Mouse (Mus musculus) embryonic facial prominence, embryonic 10.5 days (tissue): ENCODE results near the gene Cwf19l1. TPM values are rescaled to one million over a fixed set of nuclear protein-coding genes. Genes with fewer than 3 reads are reported as not detected.

ENCODE experiments used
- DNase-seq: peaks from one replicate; pipeline ENCODE4 v3.0.0-alpha.2; 2017; ENCODE audit warnings: low spot score
- H3K27ac ChIP-seq: fragments of 300-500 bp; sonication (generic); replicated peaks from 2 replicates; pipeline ENCODE4 v1.5.1; 2016; ENCODE audit warnings: mild to moderate bottlenecking
- H3K27me3 ChIP-seq: fragments of 300-500 bp; sonication (generic); replicated peaks from 2 replicates; pipeline ENCODE4 v1.6.1; 2016; ENCODE audit warnings: low read depth, mild to moderate bottlenecking; ENCODE audit not compliant: poor library complexity, severe bottlenecking
- H3K36me3 ChIP-seq: fragments of 300-500 bp; sonication (generic); replicated peaks from 2 replicates; pipeline ENCODE4 v1.6.1; 2016; ENCODE audit warnings: mild to moderate bottlenecking, moderate library complexity
- H3K4me1 ChIP-seq: fragments of 300-500 bp; sonication (generic); 2 replicates; pipeline ENCODE4 v1.6.1; 2016
- H3K4me3 ChIP-seq: fragments of 300-500 bp; sonication (generic); 2 replicates; pipeline ENCODE4 v1.5.1; 2016; ENCODE audit warnings: mild to moderate bottlenecking, moderate library complexity
- H3K9me3 ChIP-seq: fragments of 300-500 bp; sonication (generic); 2 replicates; pipeline ENCODE4 v1.6.1; 2016; ENCODE audit warnings: mild to moderate bottlenecking
- WGBS: fragments of 180-500 bp; shearing (Covaris S2); methylation state at CpG from one replicate; pipeline ENCODE4 v1.1.7; 2016; 5-methylcytosine and 5-hydroxymethylcytosine counted together
- polyA plus RNA-seq: library from polyadenylated mRNA; unstranded; fragments of >200 nt; fragmentation: Nextera tagmentation; extraction: Ambion mirVana; gene quantifications from 2 replicates; pipeline ENCODE4 v1.2.1, GENCODE M21; 2016

Gene Cwf19l1
- polyA plus RNA-seq = 41.1 and 45.4 TPM in 2 replicates

- peaks cover 11% of the 10 kb centered on the region for H3K4me1 ChIP-seq
- peak within 1 kb of the TSS; percentile 89 for H3K4me3 ChIP-seq
- peak; percentile 90 for DNase-seq
- no peaks in the 10 kb centered on the region for H3K9me3 ChIP-seq
- WGBS = under 1% methylated on average over 45 of the region's 45 CpGs
- no peaks in the 10 kb centered on the region for H3K27me3 ChIP-seq
- H3K27ac ChIP-seq = peak within 1 kb of the TSS; percentile 96
- peaks cover 47% of the 10 kb centered on the region for H3K36me3 ChIP-seq
Measured at GRCm38 (mm10) chr19:44135072-44135959, at the start of gene Cwf19l1. TSS of gene Cwf19l1 (minus strand) at chr19:44135876.

GRCm38 (mm10) chr19:44183968-44184367, 48.3 kb upstream of the Cwf19l1 start:
- no peak for DNase-seq
- H3K4me3 ChIP-seq = no peak overlapping the region
- 74% methylated on average over 3 of the region's 3 CpGs for WGBS
- no peaks in the 10 kb centered on the region for H3K9me3 ChIP-seq
- no peaks in the 10 kb centered on the region for H3K36me3 ChIP-seq
- no peak overlapping the region for H3K27ac ChIP-seq
- no peaks in the 10 kb centered on the region; the same call in 1 of the 2 replicates for H3K4me1 ChIP-seq
- H3K27me3 ChIP-seq = no peaks in the 10 kb centered on the region

GRCm38 (mm10) chr19:44180502-44180901, 44.8 kb upstream of the Cwf19l1 start:
- WGBS = 82% methylated on average over 1 of the region's 1 CpGs

DNA sequence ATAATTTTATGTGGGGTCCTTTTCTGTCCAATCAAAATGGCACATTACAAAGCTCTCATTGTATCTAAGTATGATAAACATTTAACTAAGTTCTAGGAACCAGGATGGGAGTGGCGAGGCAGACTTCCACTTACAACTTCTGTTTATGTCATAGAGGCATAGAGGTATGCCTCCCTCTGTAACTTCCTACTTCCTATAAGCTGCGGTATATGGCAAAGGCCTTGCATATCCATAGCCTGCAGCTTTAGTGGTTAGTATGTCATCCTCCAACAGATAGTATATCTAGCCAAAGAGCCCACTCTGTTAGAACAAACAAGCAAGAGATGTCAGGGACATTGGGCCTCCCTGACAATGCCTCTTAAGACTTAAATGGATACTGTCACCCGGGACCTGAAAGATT, 41.1 kb upstream of the Cwf19l1 start:
- H3K4me1 ChIP-seq = no peaks in the 10 kb centered on the region
- no peaks in the 10 kb centered on the region for H3K36me3 ChIP-seq
- H3K27ac ChIP-seq = no peak overlapping the region
- no peak for DNase-seq
- no peaks in the 10 kb centered on the region for H3K27me3 ChIP-seq
- 83% methylated on average over 3 of the region's 3 CpGs for WGBS
- no peak overlapping the region for H3K4me3 ChIP-seq
- H3K9me3 ChIP-seq = no peaks in the 10 kb centered on the region

More at GRCm38 (mm10) chr19:44180502-44180901, 44.8 kb upstream of the Cwf19l1 start:
- no peaks in the 10 kb centered on the region for H3K27me3 ChIP-seq
- no peak overlapping the region for H3K27ac ChIP-seq
- H3K9me3 ChIP-seq = no peaks in the 10 kb centered on the region
- no peak overlapping the region for H3K4me3 ChIP-seq
- H3K4me1 ChIP-seq = no peaks in the 10 kb centered on the region; the same call in 1 of the 2 replicates
- no peaks in the 10 kb centered on the region for H3K36me3 ChIP-seq
- no peak for DNase-seq

- H3K9me3 ChIP-seq = no peaks in the 10 kb centered on the region
- no peak overlapping the region for H3K4me3 ChIP-seq
- WGBS = 67% methylated on average over 8 of the region's 8 CpGs
- no peak overlapping the region for H3K27ac ChIP-seq
- no peaks in the 10 kb centered on the region for H3K4me1 ChIP-seq
- no peaks in the 10 kb centered on the region for H3K27me3 ChIP-seq
- no peak for DNase-seq
- no peaks in the 10 kb centered on the region for H3K36me3 ChIP-seq
Measured at GRCm38 (mm10) chr19:44174835-44175234, 39.2 kb upstream of the Cwf19l1 start.

GRCm38 (mm10) chr19:44161515-44161914, 25.8 kb upstream of the Cwf19l1 start:
- H3K9me3 ChIP-seq = no peaks in the 10 kb centered on the region
- peaks cover 9% of the 10 kb centered on the region; the same call in 1 of the 2 replicates for H3K27me3 ChIP-seq
- 15% methylated on average over 3 of the region's 3 CpGs for WGBS
- H3K27ac ChIP-seq = no peak overlapping the region
- H3K4me3 ChIP-seq = no peak overlapping the region
- no peaks in the 10 kb centered on the region for H3K4me1 ChIP-seq
- H3K36me3 ChIP-seq = no peaks in the 10 kb centered on the region
- no peak for DNase-seq

DNA sequence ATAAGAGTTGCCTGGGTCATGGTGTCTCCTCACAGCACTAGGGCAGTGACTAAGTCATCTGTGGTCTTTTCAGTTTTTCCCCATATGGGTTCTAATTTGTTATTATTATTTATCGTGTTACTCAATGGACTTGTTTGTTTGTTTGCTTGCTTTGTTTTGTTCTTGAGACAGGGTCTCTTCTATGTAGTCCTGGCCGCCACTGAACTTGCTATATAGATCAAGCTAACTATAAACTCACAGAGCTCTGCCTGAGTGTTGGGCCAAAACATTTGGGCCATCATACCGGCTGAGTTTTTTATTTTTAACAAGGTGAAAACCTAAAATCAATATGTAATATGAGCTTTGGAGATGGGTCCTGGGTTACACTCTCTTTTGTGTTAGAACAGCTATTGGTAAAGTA, 23.7 kb upstream of the Cwf19l1 start:
- H3K27ac ChIP-seq = no peak overlapping the region
- H3K9me3 ChIP-seq = no peaks in the 10 kb centered on the region
- no peaks in the 10 kb centered on the region for H3K4me1 ChIP-seq
- H3K4me3 ChIP-seq = no peak overlapping the region
- DNase-seq = no peak
- peaks cover 13% of the 10 kb centered on the region; the same call in 1 of the 2 replicates for H3K27me3 ChIP-seq
- no peaks in the 10 kb centered on the region for H3K36me3 ChIP-seq
- WGBS = 88% methylated on average over 3 of the region's 3 CpGs

DNA sequence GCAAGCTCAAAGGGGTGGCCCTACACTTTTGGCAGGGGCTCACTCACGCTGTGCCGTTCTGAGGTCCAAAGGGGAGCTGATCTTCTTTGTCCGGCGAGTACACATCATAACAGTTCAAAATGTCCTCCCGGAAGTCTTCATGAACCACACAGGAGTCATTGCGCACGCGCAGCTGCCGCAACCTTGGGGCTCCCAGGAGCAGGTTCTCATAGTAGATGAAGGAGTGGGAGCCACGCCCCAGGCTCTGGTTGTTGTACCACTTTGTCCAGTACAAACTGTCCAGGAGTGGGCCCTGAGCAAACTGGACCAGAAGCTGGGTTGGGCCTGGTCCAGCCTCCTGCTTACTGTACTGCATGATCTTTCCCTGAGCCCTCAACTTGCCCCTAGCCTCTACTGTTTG, 21.3 kb upstream of the Cwf19l1 start:
- Histone ChIP-seq H3K27me3 (peaks cover 19% of the 10 kb centered on the region; the same call in 1 of the 2 replicates), H3K4me1 (no peaks in the 10 kb centered on the region), H3K4me3 (no peak overlapping the region), H3K9me3 (no peaks in the 10 kb centered on the region), H3K36me3 (no peaks in the 10 kb centered on the region), H3K27ac (no peak overlapping the region)
- DNase-seq = no peak
- WGBS = 94% methylated on average over 10 of the region's 10 CpGs

GRCm38 (mm10) chr19:44153781-44154180, 18.1 kb upstream of the Cwf19l1 start:
- Histone ChIP-seq H3K9me3 (no peaks in the 10 kb centered on the region), H3K27ac (no peak overlapping the region), H3K4me3 (no peak overlapping the region), H3K36me3 (no peaks in the 10 kb centered on the region), H3K27me3 (peaks cover 21% of the 10 kb centered on the region; the same call in 1 of the 2 replicates), H3K4me1 (no peaks in the 10 kb centered on the region)
- no peak for DNase-seq
- WGBS = 87% methylated on average over 5 of the region's 5 CpGs

GRCm38 (mm10) chr19:44148991-44149390, 13.3 kb upstream of the Cwf19l1 start:
- 73% methylated on average over 2 of the region's 2 CpGs for WGBS
- Histone ChIP-seq H3K27me3 (peaks cover 4% of the 10 kb centered on the region; the same call in 1 of the 2 replicates), H3K4me1 (peaks cover 15% of the 10 kb centered on the region), H3K27ac (no peak overlapping the region), H3K36me3 (peaks cover 8% of the 10 kb centered on the region; the same call in 1 of the 2 replicates), H3K4me3 (no peak overlapping the region), H3K9me3 (no peaks in the 10 kb centered on the region)
- no peak for DNase-seq

GRCm38 (mm10) chr19:44148345-44148744, 12.7 kb upstream of the Cwf19l1 start:
- no peak overlapping the region for H3K27ac ChIP-seq
- no peak for DNase-seq
- peaks cover 15% of the 10 kb centered on the region for H3K4me1 ChIP-seq
- H3K9me3 ChIP-seq = no peaks in the 10 kb centered on the region
- peaks cover 14% of the 10 kb centered on the region for H3K36me3 ChIP-seq
- no peak overlapping the region for H3K4me3 ChIP-seq
- peaks cover 3% of the 10 kb centered on the region; the same call in 1 of the 2 replicates for H3K27me3 ChIP-seq
- 38% methylated on average over 2 of the region's 2 CpGs for WGBS

- DNase-seq = no peak
Measured at GRCm38 (mm10) chr19:44146951-44147350, 11.3 kb upstream of the Cwf19l1 start.

DNA sequence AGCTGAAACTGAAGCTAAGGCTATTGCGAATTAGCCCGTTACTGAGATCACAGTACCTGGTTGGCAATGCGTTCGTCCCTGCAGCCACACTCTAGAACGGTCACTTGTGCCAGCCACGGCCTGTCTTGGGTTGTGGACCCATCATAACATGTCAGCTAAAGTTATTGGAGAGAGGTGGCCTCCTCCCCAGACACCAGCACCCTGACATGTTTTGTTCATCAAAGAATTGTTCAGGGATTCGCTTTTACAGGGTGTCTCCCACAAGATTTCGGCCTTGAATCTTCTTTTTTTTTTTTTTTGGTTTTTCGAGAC, 10.8 kb upstream of the Cwf19l1 start:
- H3K27me3 ChIP-seq = peaks cover 3% of the 10 kb centered on the region; the same call in 1 of the 2 replicates
- H3K36me3 ChIP-seq = peaks cover 32% of the 10 kb centered on the region
- no peak for DNase-seq
- no peaks in the 10 kb centered on the region for H3K9me3 ChIP-seq
- peak overlapping the region; percentile 87 for H3K4me3 ChIP-seq
- peaks cover 15% of the 10 kb centered on the region for H3K4me1 ChIP-seq
- WGBS = 61% methylated on average over 9 of the region's 9 CpGs
- H3K27ac ChIP-seq = peak overlapping the region; percentile 86

More at GRCm38 (mm10) chr19:44146951-44147350, 11.3 kb upstream of the Cwf19l1 start:
- H3K9me3 ChIP-seq = no peaks in the 10 kb centered on the region
- no peak overlapping the region for H3K27ac ChIP-seq
- H3K4me3 ChIP-seq = no peak overlapping the region
- H3K36me3 ChIP-seq = peaks cover 28% of the 10 kb centered on the region
- H3K4me1 ChIP-seq = peaks cover 15% of the 10 kb centered on the region
- 93% methylated on average over 8 of the region's 8 CpGs for WGBS
- peaks cover 3% of the 10 kb centered on the region; the same call in 1 of the 2 replicates for H3K27me3 ChIP-seq
